Mouse (Mus musculus): ENCODE measurements around the gene Cd59b. TPM values are rescaled to one million over a fixed set of nuclear protein-coding genes. Genes with fewer than 3 reads are reported as not detected.
"Not testable (repeated sequence)": the region's sequence is repeated elsewhere in the genome, so short reads cannot be mapped to it uniquely, and the experiment has no call there.

Gene Cd59b
- polyA plus RNA-seq, 1 experiment = not detected

DNA sequence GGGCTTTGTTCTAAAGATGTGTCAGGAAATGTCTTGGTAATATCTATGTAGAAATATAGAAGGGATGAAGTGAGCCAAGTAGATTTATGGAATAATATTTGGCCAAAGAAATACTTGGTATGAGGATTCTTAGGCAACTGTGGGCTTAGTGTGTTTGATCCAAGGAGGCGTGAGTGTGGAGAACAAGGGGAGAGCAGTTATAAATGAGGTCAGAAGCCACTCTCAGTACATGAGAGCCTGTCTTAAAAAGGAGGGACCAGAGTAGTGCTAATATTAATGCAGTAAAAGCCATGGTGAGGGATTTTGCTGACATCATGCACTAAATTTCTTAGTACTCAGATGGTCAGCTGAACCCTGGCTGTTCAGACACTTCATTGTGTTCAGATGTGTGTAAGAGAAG, 11.3 kb upstream of the Cd59b start:
- Histone ChIP-seq H3K79me2 (ENCODE audit: control insufficient read depth, insufficient read depth) (no peaks in the 10 kb centered on the region), H3K36me3 (ENCODE audit: control insufficient read depth, insufficient read depth) (peaks cover 46% of the 10 kb centered on the region), H3K4me3 (ENCODE audit: insufficient read depth, poor library complexity, severe bottlenecking) (no peak overlapping the region), H3ac (ENCODE audit: control insufficient read depth, insufficient read length, low read depth) (no peak overlapping the region), H3K27me3 (ENCODE audit: control insufficient read depth, insufficient read depth, insufficient read length) (no peaks in the 10 kb centered on the region), H3K79me3 (ENCODE audit: low read depth) (no peaks in the 10 kb centered on the region)
- TF ChIP-seq MAX (IDR thresholded peaks at IDR 0.05) = no peak
- TF ChIP-seq MYOD1 (IDR thresholded peaks at IDR 0.05; ENCODE audit: control insufficient read depth, insufficient read length, low read depth) = no peak
- no peak for TF ChIP-seq CEBPB (IDR thresholded peaks at IDR 0.05; ENCODE audit: low read depth)
- no peak for TF ChIP-seq USF1 (IDR thresholded peaks at IDR 0.05; ENCODE audit: low read depth)
- no peak for TF ChIP-seq MYOG (IDR thresholded peaks at IDR 0.05; ENCODE audit: control insufficient read depth, extremely low read depth, insufficient read length)
- TF ChIP-seq CTCF (IDR thresholded peaks at IDR 0.05; ENCODE audit: control insufficient read depth, insufficient read depth, insufficient read length) = no peak
- no peak for TF ChIP-seq FOSL1 (IDR thresholded peaks at IDR 0.05; ENCODE audit: insufficient read depth, low read length, poor library complexity, severe bottlenecking)

DNA sequence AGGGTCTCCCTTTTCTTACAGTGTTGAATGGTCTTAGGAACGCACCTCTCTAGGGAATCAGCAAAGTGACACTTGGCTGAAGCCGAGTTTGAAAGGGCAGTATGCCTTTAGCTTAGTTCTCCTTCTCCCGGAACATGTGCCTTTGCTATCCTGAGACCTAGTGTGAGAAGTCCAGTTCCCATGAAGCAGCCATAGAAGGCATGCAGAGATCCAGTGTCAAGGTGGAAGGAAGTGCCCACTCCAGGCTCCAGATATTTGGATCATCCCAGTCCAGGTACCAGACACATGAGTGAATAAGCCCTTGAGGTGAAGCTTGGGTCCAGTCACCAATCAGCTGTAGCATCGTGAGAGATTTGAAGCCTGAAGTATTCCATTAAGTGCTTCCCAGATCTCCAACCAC, 10.7 kb upstream of the Cd59b start:
- no peaks in the 10 kb centered on the region for H3K79me3 ChIP-seq (ENCODE audit: low read depth)
- TF ChIP-seq USF1 (IDR thresholded peaks at IDR 0.05; ENCODE audit: low read depth) (no peak), MYOG (IDR thresholded peaks at IDR 0.05; ENCODE audit: control insufficient read depth, extremely low read depth, insufficient read length) (no peak), FOSL1 (IDR thresholded peaks at IDR 0.05; ENCODE audit: insufficient read depth, low read length, poor library complexity, severe bottlenecking) (no peak), CEBPB (IDR thresholded peaks at IDR 0.05; ENCODE audit: low read depth) (no peak), CTCF (IDR thresholded peaks at IDR 0.05; ENCODE audit: control insufficient read depth, insufficient read depth, insufficient read length) (no peak), MAX (IDR thresholded peaks at IDR 0.05) (no peak), MYOD1 (IDR thresholded peaks at IDR 0.05; ENCODE audit: control insufficient read depth, insufficient read length, low read depth) (no peak)

GRCm38 (mm10) chr2:104059786-104060185, 9.9 kb upstream of the Cd59b start:
- Histone ChIP-seq H3K27me3 (ENCODE audit: control insufficient read depth, insufficient read depth, insufficient read length) (no peaks in the 10 kb centered on the region), H3K36me3 (ENCODE audit: control insufficient read depth, insufficient read depth) (peaks cover 32% of the 10 kb centered on the region), H3ac (ENCODE audit: control insufficient read depth, insufficient read length, low read depth) (no peak overlapping the region), H3K79me2 (ENCODE audit: control insufficient read depth, insufficient read depth) (no peaks in the 10 kb centered on the region), H3K79me3 (ENCODE audit: low read depth) (no peaks in the 10 kb centered on the region), H3K4me3 (ENCODE audit: insufficient read depth, poor library complexity, severe bottlenecking) (no peak overlapping the region)
- TF ChIP-seq MYOG (IDR thresholded peaks at IDR 0.05; ENCODE audit: control insufficient read depth, extremely low read depth, insufficient read length) = no peak
- TF ChIP-seq MAX (IDR thresholded peaks at IDR 0.05) = no peak
- no peak for TF ChIP-seq USF1 (IDR thresholded peaks at IDR 0.05; ENCODE audit: low read depth)
- no peak for TF ChIP-seq CTCF (IDR thresholded peaks at IDR 0.05; ENCODE audit: control insufficient read depth, insufficient read depth, insufficient read length)
- TF ChIP-seq MYOD1 (IDR thresholded peaks at IDR 0.05; ENCODE audit: control insufficient read depth, insufficient read length, low read depth) = no peak
- TF ChIP-seq FOSL1 (IDR thresholded peaks at IDR 0.05; ENCODE audit: insufficient read depth, low read length, poor library complexity, severe bottlenecking) = no peak
- no peak for TF ChIP-seq CEBPB (IDR thresholded peaks at IDR 0.05; ENCODE audit: low read depth)

More for the DNA sequence above, 10.7 kb upstream of the Cd59b start:
- H3K4me3 ChIP-seq (ENCODE audit: insufficient read depth, poor library complexity, severe bottlenecking) = no peak overlapping the region
- H3K36me3 ChIP-seq (ENCODE audit: control insufficient read depth, insufficient read depth) = peaks cover 40% of the 10 kb centered on the region
- H3ac ChIP-seq (ENCODE audit: control insufficient read depth, insufficient read length, low read depth) = no peak overlapping the region
- no peaks in the 10 kb centered on the region for H3K79me2 ChIP-seq (ENCODE audit: control insufficient read depth, insufficient read depth)
- no peaks in the 10 kb centered on the region for H3K27me3 ChIP-seq (ENCODE audit: control insufficient read depth, insufficient read depth, insufficient read length)

GRCm38 (mm10) chr2:104060996-104061395, 8.7 kb upstream of the Cd59b start:
- H3K79me3 ChIP-seq (ENCODE audit: low read depth) = no peaks in the 10 kb centered on the region
- TF ChIP-seq MYOD1 (IDR thresholded peaks at IDR 0.05; ENCODE audit: control insufficient read depth, insufficient read length, low read depth) = no peak
- no peak for TF ChIP-seq MYOG (IDR thresholded peaks at IDR 0.05; ENCODE audit: control insufficient read depth, extremely low read depth, insufficient read length)
- TF ChIP-seq CTCF (IDR thresholded peaks at IDR 0.05; ENCODE audit: control insufficient read depth, insufficient read depth, insufficient read length) = no peak
- TF ChIP-seq FOSL1 (IDR thresholded peaks at IDR 0.05; ENCODE audit: insufficient read depth, low read length, poor library complexity, severe bottlenecking) = no peak
- TF ChIP-seq USF1 (IDR thresholded peaks at IDR 0.05; ENCODE audit: low read depth) = no peak
- TF ChIP-seq CEBPB (IDR thresholded peaks at IDR 0.05; ENCODE audit: low read depth) = no peak
- no peak for TF ChIP-seq MAX (IDR thresholded peaks at IDR 0.05)
- no peaks in the 10 kb centered on the region for H3K27me3 ChIP-seq (ENCODE audit: control insufficient read depth, insufficient read depth, insufficient read length)
- H3ac ChIP-seq (ENCODE audit: control insufficient read depth, insufficient read length, low read depth) = no peak overlapping the region
- no peaks in the 10 kb centered on the region for H3K79me2 ChIP-seq (ENCODE audit: control insufficient read depth, insufficient read depth)
- H3K4me3 ChIP-seq (ENCODE audit: insufficient read depth, poor library complexity, severe bottlenecking) = no peak overlapping the region
- peaks cover 20% of the 10 kb centered on the region for H3K36me3 ChIP-seq (ENCODE audit: control insufficient read depth, insufficient read depth)

GRCm38 (mm10) chr2:104062665-104063064, 7.0 kb upstream of the Cd59b start:
- Histone ChIP-seq H3K4me3 (ENCODE audit: insufficient read depth, poor library complexity, severe bottlenecking) (no peak overlapping the region), H3K36me3 (ENCODE audit: control insufficient read depth, insufficient read depth) (peaks cover 15% of the 10 kb centered on the region), H3K27me3 (ENCODE audit: control insufficient read depth, insufficient read depth, insufficient read length) (no peaks in the 10 kb centered on the region), H3K79me3 (ENCODE audit: low read depth) (no peaks in the 10 kb centered on the region), H3K79me2 (ENCODE audit: control insufficient read depth, insufficient read depth) (no peaks in the 10 kb centered on the region), H3ac (ENCODE audit: control insufficient read depth, insufficient read length, low read depth) (no peak overlapping the region)
- TF ChIP-seq CEBPB (IDR thresholded peaks at IDR 0.05; ENCODE audit: low read depth) (no peak), CTCF (IDR thresholded peaks at IDR 0.05; ENCODE audit: control insufficient read depth, insufficient read depth, insufficient read length) (no peak), MYOG (IDR thresholded peaks at IDR 0.05; ENCODE audit: control insufficient read depth, extremely low read depth, insufficient read length) (no peak), MYOD1 (IDR thresholded peaks at IDR 0.05; ENCODE audit: control insufficient read depth, insufficient read length, low read depth) (no peak), MAX (IDR thresholded peaks at IDR 0.05) (no peak), USF1 (IDR thresholded peaks at IDR 0.05; ENCODE audit: low read depth) (no peak), FOSL1 (IDR thresholded peaks at IDR 0.05; ENCODE audit: insufficient read depth, low read length, poor library complexity, severe bottlenecking) (no peak)

DNA sequence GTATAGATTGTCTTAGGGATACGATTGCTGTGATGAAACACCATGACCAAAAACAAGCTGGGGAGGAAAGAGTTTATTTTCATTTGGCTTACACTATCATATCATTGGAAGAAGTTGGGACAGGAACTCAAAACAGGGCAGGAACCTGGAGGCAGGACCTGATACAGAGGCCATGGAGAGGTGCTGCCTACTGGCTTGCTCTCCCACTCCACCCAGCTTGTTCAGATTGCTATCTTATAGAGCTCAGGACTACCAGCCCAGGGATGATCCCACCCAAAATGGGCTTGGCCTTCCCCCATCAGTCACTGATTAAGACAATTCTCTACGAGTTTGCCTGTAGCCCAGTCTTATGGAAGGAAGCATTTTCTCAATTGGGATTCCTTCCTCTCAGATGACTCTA, 5.5 kb upstream of the Cd59b start:
- Histone ChIP-seq H3ac (ENCODE audit: control insufficient read depth, insufficient read length, low read depth) (no peak overlapping the region), H3K79me3 (ENCODE audit: low read depth) (no peaks in the 10 kb centered on the region), H3K4me3 (ENCODE audit: insufficient read depth, poor library complexity, severe bottlenecking) (no peak overlapping the region), H3K36me3 (ENCODE audit: control insufficient read depth, insufficient read depth) (peaks cover 5% of the 10 kb centered on the region), H3K79me2 (ENCODE audit: control insufficient read depth, insufficient read depth) (no peaks in the 10 kb centered on the region), H3K27me3 (ENCODE audit: control insufficient read depth, insufficient read depth, insufficient read length) (no peaks in the 10 kb centered on the region)
- TF ChIP-seq FOSL1 (IDR thresholded peaks at IDR 0.05; ENCODE audit: insufficient read depth, low read length, poor library complexity, severe bottlenecking) (no peak), MAX (IDR thresholded peaks at IDR 0.05) (no peak), CTCF (IDR thresholded peaks at IDR 0.05; ENCODE audit: control insufficient read depth, insufficient read depth, insufficient read length) (no peak)

DNA sequence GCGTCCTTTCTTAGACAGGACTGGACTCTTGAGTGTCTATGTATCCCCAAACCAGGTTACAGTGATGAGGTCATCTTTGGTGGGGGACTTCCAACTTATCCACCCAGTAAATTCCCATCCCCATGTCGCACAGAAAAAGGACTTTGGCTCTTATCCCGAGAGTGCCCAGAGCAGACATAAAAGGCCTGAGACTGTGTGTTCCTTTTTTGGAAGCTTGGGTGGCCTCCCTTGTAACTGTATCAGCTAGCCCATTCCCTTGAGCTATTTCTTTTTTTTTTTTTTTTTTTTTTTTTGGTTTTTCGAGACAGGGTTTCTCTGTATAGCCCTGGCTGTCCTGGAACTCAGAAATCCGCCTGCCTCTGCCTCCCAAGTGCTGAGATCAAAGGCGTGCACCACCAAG, 4.1 kb upstream of the Cd59b start, which contains the start of gene Gm10912:
Gene Gm10912 (plus strand): TSS at position 301 of the 400 bp plus-strand sequence.
- not testable (repeated sequence) for H3ac ChIP-seq (ENCODE audit: control insufficient read depth, insufficient read length, low read depth); H3K79me2 ChIP-seq (ENCODE audit: control insufficient read depth, insufficient read depth); H3K79me3 ChIP-seq (ENCODE audit: low read depth)

DNA sequence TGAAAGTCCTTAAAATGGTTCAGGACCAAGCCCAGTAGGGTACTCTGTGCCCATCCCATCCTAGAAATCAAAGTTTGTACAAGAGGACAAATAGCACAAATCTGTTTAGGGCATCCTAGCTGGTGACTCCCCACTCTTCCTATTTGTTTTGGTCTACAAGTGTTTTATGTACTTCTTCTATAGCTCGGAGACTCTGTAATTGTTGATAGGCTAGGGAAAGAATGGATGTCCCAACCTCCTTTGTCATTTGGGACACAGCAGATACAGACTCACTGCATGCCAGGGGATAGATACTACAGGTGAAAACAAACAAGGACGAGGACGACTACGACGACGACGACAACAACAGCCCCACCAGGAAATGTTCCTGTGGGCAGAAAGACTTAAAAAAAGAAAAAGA, 1.2 kb upstream of the Cd59b start, which contains the start of gene Gm10799:
Gene Gm10799 (minus strand): TSS at position 101 of the 400 bp plus-strand sequence.
- H3K79me3 ChIP-seq (ENCODE audit: low read depth); H3ac ChIP-seq (ENCODE audit: control insufficient read depth, insufficient read length, low read depth); H3K79me2 ChIP-seq (ENCODE audit: control insufficient read depth, insufficient read depth); H3K4me3 ChIP-seq (ENCODE audit: insufficient read depth, poor library complexity, severe bottlenecking); H3K27me3 ChIP-seq (ENCODE audit: control insufficient read depth, insufficient read depth, insufficient read length); H3K36me3 ChIP-seq (ENCODE audit: control insufficient read depth, insufficient read depth): not testable (repeated sequence)

More for the DNA sequence above, 4.1 kb upstream of the Cd59b start, which contains the start of gene Gm10912:
- H3K4me3 ChIP-seq (ENCODE audit: insufficient read depth, poor library complexity, severe bottlenecking); H3K36me3 ChIP-seq (ENCODE audit: control insufficient read depth, insufficient read depth); H3K27me3 ChIP-seq (ENCODE audit: control insufficient read depth, insufficient read depth, insufficient read length): not testable (repeated sequence)

Measured in C2C12 (cell line).